Mouse (Mus musculus) thymus, postnatal 4 days (tissue): Measurements from ENCODE around the gene Hhip.
A peak's percentile ranks its signal among the peaks of the same experiment; 100 is the strongest.
"Not testable (repeated sequence)": the region's sequence is repeated elsewhere in the genome, so short reads cannot be mapped to it uniquely, and the experiment has no call there.

Source experiments
- DNase-seq: peaks from one replicate; pipeline ENCODE4 v3.0.0; 2021

Hhip gene

DNA sequence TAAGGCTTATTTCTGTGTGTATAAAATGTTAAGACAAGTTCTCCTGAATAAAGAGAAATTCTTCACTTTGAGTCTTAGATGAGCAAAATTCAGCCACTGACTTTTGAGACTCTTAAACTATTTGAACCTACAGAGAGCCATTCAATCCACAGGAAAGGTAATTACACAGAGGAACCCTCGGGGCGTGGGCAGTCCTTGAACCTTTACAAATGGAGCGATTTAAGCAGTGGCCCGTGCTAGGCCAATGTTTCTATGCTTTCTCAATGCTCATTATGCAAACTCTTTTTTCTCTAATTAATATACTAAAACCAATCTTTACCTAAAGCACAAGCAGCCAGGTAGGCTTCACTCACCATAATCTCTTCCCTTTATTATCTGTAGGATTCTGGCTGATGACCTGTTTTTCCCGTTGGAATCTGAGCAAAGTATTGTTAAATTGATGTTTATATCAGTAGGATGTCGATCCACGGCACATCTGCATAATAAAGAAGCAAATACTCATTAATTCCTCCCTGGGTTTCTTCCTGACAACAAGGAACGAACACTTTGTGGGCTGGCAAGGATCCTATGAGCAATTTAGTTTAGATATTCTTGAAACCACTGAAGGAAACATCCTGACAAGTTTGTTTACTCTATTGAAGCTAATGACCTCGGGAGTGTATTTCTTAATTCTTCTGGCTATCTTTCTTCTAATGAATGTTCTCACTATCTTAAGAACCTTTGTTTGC is 65.5 kb downstream of the Hhip start:
- no peak for DNase-seq

DNA sequence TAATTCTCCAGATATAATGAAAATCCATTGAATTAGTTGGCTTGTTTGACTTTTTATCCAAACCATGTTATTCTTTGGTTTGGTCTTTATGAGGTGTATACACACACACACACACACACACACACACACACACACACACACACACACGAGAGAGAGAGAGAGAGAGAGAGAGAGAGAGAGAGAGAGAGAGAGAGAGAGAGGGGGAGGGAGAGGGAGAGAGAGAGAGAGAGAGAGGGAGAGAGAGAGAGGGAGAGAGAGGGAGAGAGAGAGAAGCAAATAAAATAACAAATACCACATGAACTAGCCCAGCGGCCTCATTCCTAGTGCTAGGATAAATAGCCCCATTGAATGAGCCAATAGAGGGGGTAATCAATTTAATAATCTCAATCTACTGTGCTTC is 66.4 kb downstream of the Hhip start:
- DNase-seq, result not testable (repeated sequence)

GRCm38 (mm10) chr8:79984946-79985345 is 72.9 kb downstream of the Hhip start:
- DNase-seq, result no peak

DNA sequence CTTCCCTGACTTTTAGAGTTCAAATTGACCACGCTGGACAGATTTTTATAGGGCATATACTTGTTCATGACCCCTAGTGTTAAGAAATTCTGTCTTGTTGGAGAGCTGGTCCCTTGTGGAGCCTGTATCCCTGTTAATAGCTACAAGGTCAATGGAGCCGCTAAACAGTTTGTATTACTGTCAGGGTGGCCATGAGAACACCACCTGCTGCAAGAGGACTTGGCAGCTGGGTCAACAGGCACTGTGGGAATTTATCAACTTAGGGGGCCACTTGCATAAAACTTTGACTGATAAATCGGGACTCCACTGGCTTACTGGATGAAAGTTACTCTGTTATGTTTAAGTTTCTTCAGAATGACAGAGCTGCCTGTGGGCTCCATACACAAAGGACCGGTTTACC is 75.7 kb downstream of the Hhip start:
- no peak for DNase-seq

DNA sequence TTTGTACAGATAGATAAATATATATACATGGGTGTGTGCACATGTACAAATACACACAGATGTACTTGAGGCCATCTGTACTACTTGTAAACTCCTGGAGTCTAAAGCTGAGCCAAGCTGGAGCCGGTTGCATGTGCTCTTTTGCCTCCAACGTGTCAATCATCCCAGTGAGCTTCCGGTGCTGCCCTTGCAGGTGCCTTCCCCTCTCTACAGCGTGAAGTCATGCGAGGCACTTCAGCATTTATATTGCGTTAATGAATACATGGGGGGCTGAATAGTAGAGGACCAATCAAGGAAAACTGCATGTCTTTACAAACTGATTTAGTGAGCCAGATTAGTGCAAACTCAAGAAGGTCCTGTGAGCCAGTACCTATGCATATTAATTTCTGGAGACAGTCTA is 91.6 kb downstream of the Hhip start:
- no peak for DNase-seq

DNA sequence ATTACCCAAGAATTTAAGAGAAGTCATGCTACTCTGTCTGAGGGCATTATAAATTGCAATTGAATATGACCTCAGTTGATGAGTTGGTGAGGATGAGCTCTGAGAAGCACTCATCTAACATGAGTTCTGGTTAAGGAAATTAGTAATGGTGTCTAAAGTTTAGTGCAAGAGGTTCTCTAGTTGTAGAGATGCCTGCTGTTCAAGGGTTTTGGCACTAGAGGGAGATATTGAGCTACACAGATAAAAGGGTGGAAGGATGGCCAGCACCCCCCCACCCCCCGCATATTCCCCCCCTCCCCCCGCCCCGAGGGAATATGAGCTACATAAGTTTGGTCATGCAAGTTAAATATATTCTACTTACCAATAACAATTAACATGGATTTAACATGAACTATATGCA is 104.9 kb downstream of the Hhip start:
- peak; percentile 21 for DNase-seq

GRCm38 (mm10) chr8:79950376-79950775 is 107.4 kb downstream of the Hhip start:
- no peak for DNase-seq

DNA sequence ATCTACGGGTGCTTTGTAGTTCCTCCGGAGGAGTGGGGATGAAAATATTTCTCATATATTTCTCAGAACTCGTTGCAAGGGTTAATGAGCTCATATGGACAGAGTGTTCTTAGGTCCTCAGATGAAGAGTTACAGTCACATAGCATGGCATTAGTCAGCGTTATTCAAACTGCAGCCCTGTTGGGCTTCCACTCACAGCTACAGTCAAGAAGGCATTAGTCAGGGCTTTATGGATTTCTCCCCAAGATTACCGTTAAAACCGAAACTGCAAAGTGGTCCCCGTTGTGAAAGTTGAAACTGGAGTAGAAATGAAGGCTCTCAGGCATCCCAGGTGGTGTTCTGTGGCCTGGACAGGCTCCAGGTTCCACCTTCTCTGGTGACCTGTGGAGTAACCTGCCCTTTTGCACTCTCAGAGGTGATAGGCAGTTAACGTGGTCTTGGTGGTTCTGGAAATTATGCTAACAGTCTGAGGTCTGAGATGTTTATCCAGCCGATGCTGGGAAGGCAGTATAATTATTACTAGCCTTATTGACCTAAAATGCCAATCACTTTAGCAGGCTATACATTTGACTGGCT is 112.2 kb downstream of the Hhip start:
- DNase-seq, result no peak

DNA sequence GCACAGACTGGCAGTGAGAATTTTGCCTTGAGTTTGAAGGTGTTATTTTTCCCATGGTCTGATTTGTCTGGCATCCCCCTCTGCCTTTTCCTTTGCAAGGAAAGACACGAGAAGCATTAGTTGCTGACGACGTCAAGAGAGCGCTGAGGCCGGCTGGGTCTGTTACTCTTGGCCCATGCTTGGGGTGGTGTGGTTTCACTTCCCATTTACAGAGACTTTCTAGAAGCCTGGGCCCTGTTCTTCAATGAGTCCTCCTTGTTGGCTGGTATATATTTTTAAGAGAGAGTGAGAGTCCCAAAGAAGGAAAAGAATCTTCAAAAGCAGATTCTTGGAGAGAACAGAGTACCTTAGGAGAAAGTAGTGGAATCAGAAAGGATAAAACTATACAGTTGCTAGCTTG is 116.7 kb downstream of the Hhip start:
- DNase-seq, result no peak

GRCm38 (mm10) chr8:79936856-79937445 is 120.9 kb downstream of the Hhip start:
- no peak for DNase-seq

- DNase-seq, result no peak
Observed at GRCm38 (mm10) chr8:79935793-79936192, 122.0 kb downstream of the Hhip start.

GRCm38 (mm10) chr8:79929202-79929601 is 128.6 kb downstream of the Hhip start:
- DNase-seq, result no peak

GRCm38 (mm10) chr8:79917211-79917610 is 140.6 kb downstream of the Hhip start:
- no peak for DNase-seq
